ENCODE assay signal across 13 mouse cellular contexts in genomic region chrX:145271768-145272167, GRCm38 (mm10).
DNase-seq lines count a peak whose midpoint lies in the region; ATAC-seq lines count a peak whose summit lies in the region.
"Had no signal": no experiment of that assay in that cellular context is flagged by ENCODE, and none has a peak within 500 bp of the region (broad histone marks: within the 10 kb centered on the region; RNA-seq: fewer than 3 reads in every experiment).

No protein-coding gene starts in this region.

- no peak overlapping the region for H3K27ac ChIP-seq in forebrain, embryonic 12.5 days
- no peak overlapping the region for H3K27ac ChIP-seq in forebrain, embryonic 15.5 days (replicated peaks)
- no peak overlapping the region for H3K27ac ChIP-seq in neural tube, embryonic 12.5 days
- no peak overlapping the region for H3K27ac ChIP-seq in midbrain, embryonic 12.5 days (replicated peaks)
- H3K27ac ChIP-seq: embryonic facial prominence, embryonic 15.5 days; heart, embryonic 15.5 days; liver, embryonic 13.5 days; macrophage had no signal

- no peaks in the 10 kb centered on the region for H3K27me3 ChIP-seq in forebrain, embryonic 12.5 days
- H3K27me3 ChIP-seq in forebrain, embryonic 15.5 days, result no peaks in the 10 kb centered on the region
- no peaks in the 10 kb centered on the region for H3K27me3 ChIP-seq in neural tube, embryonic 12.5 days (replicated peaks)
- no peaks in the 10 kb centered on the region for H3K27me3 ChIP-seq in midbrain, embryonic 12.5 days
- H3K27me3 ChIP-seq: embryonic facial prominence, embryonic 15.5 days; heart, embryonic 15.5 days; liver, embryonic 13.5 days had no signal

- peaks cover 2% of the 10 kb centered on the region; the same call in 1 of the 2 replicates for H3K4me1 ChIP-seq in forebrain, embryonic 12.5 days
- H3K4me1 ChIP-seq in forebrain, embryonic 15.5 days, result no peaks in the 10 kb centered on the region
- no peaks in the 10 kb centered on the region for H3K4me1 ChIP-seq in neural tube, embryonic 12.5 days
- H3K4me1 ChIP-seq in midbrain, embryonic 12.5 days, result no peaks in the 10 kb centered on the region
- H3K4me1 ChIP-seq: embryonic facial prominence, embryonic 15.5 days; heart, embryonic 15.5 days; liver, embryonic 13.5 days had no signal

- WGBS in forebrain, embryonic 12.5 days, result 48% methylated on average over 4 of the region's 4 CpGs
- WGBS in forebrain, embryonic 15.5 days, result 35% methylated on average over 4 of the region's 4 CpGs
- 49% methylated on average over 4 of the region's 4 CpGs for WGBS in neural tube, embryonic 12.5 days
- 43% methylated on average over 4 of the region's 4 CpGs for WGBS in midbrain, embryonic 12.5 days

- no peak overlapping the region for H3K9ac ChIP-seq in forebrain, embryonic 12.5 days
- H3K9ac ChIP-seq in forebrain, embryonic 15.5 days (replicated peaks), result no peak overlapping the region
- no peak overlapping the region for H3K9ac ChIP-seq in neural tube, embryonic 12.5 days
- no peak overlapping the region for H3K9ac ChIP-seq in midbrain, embryonic 12.5 days (replicated peaks)
- H3K9ac ChIP-seq: embryonic facial prominence, embryonic 15.5 days; heart, embryonic 15.5 days; liver, embryonic 13.5 days had no signal

- ATAC-seq in forebrain, embryonic 12.5 days (ENCODE audit: low FRiP score), result peak; percentile 41; the same call in 1 of the 2 replicates
- ATAC-seq in forebrain, embryonic 15.5 days (replicated peaks), result no peak
- peak; percentile 21; the same call in 1 of the 2 replicates for ATAC-seq in neural tube, embryonic 12.5 days (ENCODE audit: low FRiP score, low read depth)
- peak; percentile 92 for ATAC-seq in midbrain, embryonic 12.5 days (ENCODE audit: low FRiP score, low read depth)

- no peak overlapping the region for H3K4me2 ChIP-seq in forebrain, embryonic 12.5 days
- no peak overlapping the region for H3K4me2 ChIP-seq in forebrain, embryonic 15.5 days (replicated peaks)
- H3K4me2 ChIP-seq in neural tube, embryonic 12.5 days (replicated peaks), result no peak overlapping the region
- H3K4me2 ChIP-seq in midbrain, embryonic 12.5 days (replicated peaks), result no peak overlapping the region
- H3K4me2 ChIP-seq: embryonic facial prominence, embryonic 15.5 days; heart, embryonic 15.5 days; liver, embryonic 13.5 days had no signal

- DNase-seq in neural tube, embryonic 10.5 days (ENCODE audit: extremely low spot score, low spot score), result no peak
- no peak for DNase-seq in kidney, adult 11 months
- no peak for DNase-seq in cerebellum, postnatal 36 days
- no peak for DNase-seq in layer of hippocampus, postnatal 14 days (ENCODE audit: low spot score in 2 of 2)
- DNase-seq: cerebellum, adult 9-11 months; liver, embryonic 13.5 days had no signal

- no peaks in the 10 kb centered on the region for H3K36me3 ChIP-seq in forebrain, embryonic 12.5 days (replicated peaks)
- no peaks in the 10 kb centered on the region for H3K36me3 ChIP-seq in forebrain, embryonic 15.5 days
- no peaks in the 10 kb centered on the region for H3K36me3 ChIP-seq in neural tube, embryonic 12.5 days
- H3K36me3 ChIP-seq in midbrain, embryonic 12.5 days, result no peaks in the 10 kb centered on the region
- H3K36me3 ChIP-seq: embryonic facial prominence, embryonic 15.5 days; heart, embryonic 15.5 days; liver, embryonic 13.5 days had no signal

- H3K9me3 ChIP-seq in forebrain, embryonic 12.5 days, result no peaks in the 10 kb centered on the region
- H3K9me3 ChIP-seq in forebrain, embryonic 15.5 days, result no peaks in the 10 kb centered on the region
- H3K9me3 ChIP-seq in neural tube, embryonic 12.5 days, result no peaks in the 10 kb centered on the region
- no peaks in the 10 kb centered on the region for H3K9me3 ChIP-seq in midbrain, embryonic 12.5 days
- H3K9me3 ChIP-seq: embryonic facial prominence, embryonic 15.5 days; heart, embryonic 15.5 days; liver, embryonic 13.5 days had no signal

- H3K4me3 ChIP-seq in forebrain, embryonic 12.5 days (replicated peaks), result no peak overlapping the region
- no peak overlapping the region for H3K4me3 ChIP-seq in forebrain, embryonic 15.5 days
- H3K4me3 ChIP-seq in neural tube, embryonic 12.5 days, result no peak overlapping the region
- H3K4me3 ChIP-seq in midbrain, embryonic 12.5 days, result no peak overlapping the region
- H3K4me3 ChIP-seq: embryonic facial prominence, embryonic 15.5 days; heart, embryonic 15.5 days; liver, embryonic 13.5 days had no signal
